Mouse (Mus musculus) limb, embryonic 11.5 days (tissue): ENCODE data around the gene Ldlr. TPM values are rescaled to one million over a fixed set of nuclear protein-coding genes. Genes with fewer than 3 reads are reported as not detected.
A peak's percentile ranks its signal among the peaks of the same experiment; 100 is the strongest.
"Not testable (repeated sequence)": the region's sequence is repeated elsewhere in the genome, so short reads cannot be mapped to it uniquely, and the experiment has no call there.

Source experiments
- ATAC-seq: fragments of 200-750 bp; cut with Nextera tagmentation; 2 replicates; pipeline ENCODE4 v1.8.0; 2017; ENCODE audit warnings: low read depth; ENCODE audit not compliant: insufficient number of reproducible peaks, low FRiP score, low TSS enrichment
- DNase-seq: peaks from one replicate; pipeline ENCODE4 v3.0.0-alpha.2; 2015; ENCODE audit warnings: low spot score
- H3K27ac ChIP-seq: fragments of 300-500 bp; sonication (generic); replicated peaks from 2 replicates; pipeline ENCODE4 v1.5.1; 2014; ENCODE audit warnings: low read depth, mild to moderate bottlenecking, low read length
- H3K27me3 ChIP-seq: fragments of 300-500 bp; sonication (generic); 2 replicates; pipeline ENCODE4 v1.6.1; 2014; ENCODE audit warnings: mild to moderate bottlenecking, low read length, mixed read lengths; ENCODE audit not compliant: control insufficient read depth, insufficient read depth
- H3K36me3 ChIP-seq: fragments of 300-500 bp; sonication (generic); 2 replicates; pipeline ENCODE4 v1.6.1; 2014; ENCODE audit warnings: mild to moderate bottlenecking, low read length, moderate library complexity, mixed read lengths; ENCODE audit not compliant: control insufficient read depth, insufficient read depth
- H3K4me1 ChIP-seq: fragments of 300-500 bp; sonication (generic); 2 replicates; pipeline ENCODE4 v1.6.1; 2014; ENCODE audit warnings: low read length, mixed read lengths; ENCODE audit not compliant: control insufficient read depth, insufficient read depth
- H3K4me2 ChIP-seq: fragments of 300-500 bp; sonication (generic); 2 replicates; pipeline ENCODE4 v1.6.1; 2014; ENCODE audit warnings: low read depth, mild to moderate bottlenecking, moderate library complexity; ENCODE audit not compliant: severe bottlenecking
- H3K4me3 ChIP-seq: fragments of 300-500 bp; sonication (generic); 2 replicates; pipeline ENCODE4 v1.5.1; 2014; ENCODE audit warnings: low read depth, low read length
- H3K9ac ChIP-seq: fragments of 300-500 bp; sonication (generic); 2 replicates; pipeline ENCODE4 v1.6.1; 2014; ENCODE audit warnings: mild to moderate bottlenecking, low read length
- H3K9me3 ChIP-seq: fragments of 300-500 bp; sonication (generic); 2 replicates; pipeline ENCODE4 v1.6.1; 2016; ENCODE audit warnings: low read length; ENCODE audit not compliant: control insufficient read depth
- WGBS: fragments of 180-500 bp; shearing (Covaris S2); extraction: QIAGEN DNeasy Blood & Tissue Kit; methylation state at CpG from one replicate; pipeline ENCODE4 v1.1.7; 2014; 5-methylcytosine and 5-hydroxymethylcytosine counted together
- polyA plus RNA-seq: library from polyadenylated mRNA; unstranded; fragments of >200 nt; fragmentation: Nextera tagmentation; extraction: Ambion mirVana; gene quantifications from 2 replicates; pipeline ENCODE4 v1.2.1, GENCODE M21; 2014

The Ldlr gene
- polyA plus RNA-seq, 1 experiment from 2014 or later = 15.2 TPM

DNA sequence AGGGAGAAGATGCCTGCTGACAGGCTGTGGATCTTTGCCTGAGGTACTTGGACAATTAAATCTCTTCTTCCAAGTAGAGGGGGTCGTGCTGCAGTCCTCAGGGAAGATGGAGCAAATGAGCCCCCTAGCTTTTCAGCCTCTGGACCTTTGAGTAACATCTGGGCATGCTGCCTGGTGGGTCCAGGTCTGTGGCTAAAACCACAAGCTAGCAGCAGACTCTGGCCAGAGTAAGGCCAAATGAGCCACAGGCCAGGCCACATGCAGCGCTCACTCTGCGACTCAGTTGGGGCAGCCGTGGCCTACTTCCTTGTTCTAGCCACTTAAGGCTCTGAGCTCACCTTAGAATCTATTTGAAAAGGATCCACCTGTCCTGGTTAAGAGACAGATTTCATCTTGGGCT, 30.8 kb upstream of the Ldlr start:
- ATAC-seq = no peak
- 93% methylated on average over 4 of the region's 4 CpGs for WGBS
- peaks cover 42% of the 10 kb centered on the region for H3K36me3 ChIP-seq
- DNase-seq = no peak
- H3K4me1 ChIP-seq = no peaks in the 10 kb centered on the region
- no peaks in the 10 kb centered on the region for H3K9me3 ChIP-seq
- no peak overlapping the region for H3K9ac ChIP-seq
- no peak overlapping the region for H3K27ac ChIP-seq
- H3K4me3 ChIP-seq = no peak overlapping the region
- H3K27me3 ChIP-seq = no peaks in the 10 kb centered on the region
- H3K4me2 ChIP-seq = no peak overlapping the region

DNA sequence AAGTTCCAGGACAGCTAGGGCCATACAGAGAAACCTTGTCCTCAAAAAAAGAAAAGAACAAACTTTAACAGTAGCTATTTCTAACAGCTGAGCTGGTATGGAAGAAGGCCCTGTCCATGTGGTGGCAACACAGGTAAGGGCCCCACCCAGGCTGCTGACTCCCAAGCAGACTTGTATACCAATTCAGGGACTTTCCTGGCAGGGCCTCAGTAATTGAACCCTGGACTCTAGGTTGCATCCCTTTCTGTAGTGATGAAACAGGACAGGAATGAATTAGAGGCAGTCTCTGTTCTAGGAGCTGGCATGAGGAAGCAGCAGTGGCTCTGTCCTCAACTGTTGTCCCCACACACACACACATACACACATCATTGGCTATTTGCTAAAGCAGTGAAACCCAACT, 29.2 kb upstream of the Ldlr start:
- ATAC-seq (no peak), DNase-seq (no peak)
- H3K9me3 ChIP-seq = no peaks in the 10 kb centered on the region
- peaks cover 42% of the 10 kb centered on the region for H3K36me3 ChIP-seq
- no peak overlapping the region for H3K4me3 ChIP-seq
- no peak overlapping the region for H3K4me2 ChIP-seq
- no peaks in the 10 kb centered on the region for H3K27me3 ChIP-seq
- H3K9ac ChIP-seq = no peak overlapping the region
- H3K27ac ChIP-seq = no peak overlapping the region
- H3K4me1 ChIP-seq = no peaks in the 10 kb centered on the region

DNA sequence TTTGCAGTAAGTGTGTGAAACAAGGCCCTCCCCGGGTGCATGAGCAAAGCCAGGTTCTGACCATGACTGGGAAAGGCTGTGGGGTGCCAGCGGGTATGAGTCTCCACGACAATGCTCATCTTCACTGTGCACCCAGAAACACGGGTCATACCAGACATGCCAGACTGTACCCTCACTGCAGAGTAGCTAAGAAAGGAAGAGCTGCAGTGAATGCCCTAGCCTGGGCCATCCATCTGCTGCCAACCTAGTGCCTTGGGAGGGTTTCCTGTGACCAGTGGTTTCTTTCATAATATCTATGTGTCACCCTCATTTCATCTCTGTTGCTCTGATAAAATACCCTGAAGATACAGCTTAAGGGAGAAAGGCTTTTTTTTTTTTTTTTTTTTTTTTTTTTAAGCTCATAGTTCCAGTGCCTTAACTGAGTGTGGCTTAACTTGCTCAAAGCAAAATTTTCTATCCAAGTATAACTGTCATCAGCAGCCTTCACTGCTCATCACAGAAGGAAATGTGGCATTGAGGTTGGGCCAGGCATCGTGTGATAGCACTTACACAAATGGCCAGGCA, 28.0 kb upstream of the Ldlr start:
- Histone ChIP-seq H3K4me2 (no peak overlapping the region), H3K27me3 (no peaks in the 10 kb centered on the region), H3K4me1 (no peaks in the 10 kb centered on the region), H3K4me3 (no peak overlapping the region), H3K27ac (no peak overlapping the region), H3K9ac (no peak overlapping the region), H3K9me3 (no peaks in the 10 kb centered on the region), H3K36me3 (peaks cover 46% of the 10 kb centered on the region)
- ATAC-seq (no peak), DNase-seq (no peak)
- 91% methylated on average over 5 of the region's 5 CpGs for WGBS

DNA sequence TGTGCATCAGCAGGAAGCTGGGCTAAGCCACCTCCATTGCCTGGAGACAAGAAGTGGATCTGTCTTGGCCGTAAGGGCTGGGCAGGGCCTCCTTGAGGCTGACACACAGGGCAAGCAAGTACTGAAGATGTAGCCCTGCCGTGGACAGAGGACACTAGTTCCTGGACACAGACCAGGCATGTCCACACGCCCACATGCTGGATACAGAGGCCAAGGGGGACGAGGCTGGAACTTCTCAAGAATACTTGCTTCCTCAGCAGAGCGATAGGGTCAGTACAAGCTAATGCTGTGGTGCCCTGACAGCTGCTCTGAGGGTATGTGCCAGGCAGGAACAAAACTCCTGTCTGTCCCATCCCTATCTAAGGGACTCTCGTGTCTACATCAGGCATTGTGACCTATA, 26.2 kb upstream of the Ldlr start:
- WGBS = 96% methylated on average over 6 of the region's 6 CpGs
- Histone ChIP-seq H3K4me3 (no peak overlapping the region), H3K9me3 (no peaks in the 10 kb centered on the region), H3K9ac (no peak overlapping the region), H3K27ac (no peak overlapping the region), H3K27me3 (no peaks in the 10 kb centered on the region), H3K36me3 (peaks cover 55% of the 10 kb centered on the region), H3K4me1 (no peaks in the 10 kb centered on the region), H3K4me2 (no peak overlapping the region)
- no peak for ATAC-seq
- DNase-seq = no peak

- WGBS = 93% methylated on average over 6 of the region's 6 CpGs
- not testable (repeated sequence) for H3K4me3 ChIP-seq, ATAC-seq, DNase-seq, H3K4me1 ChIP-seq, H3K27me3 ChIP-seq, H3K27ac ChIP-seq, H3K9ac ChIP-seq, H3K4me2 ChIP-seq, H3K9me3 ChIP-seq
- peaks cover 57% of the 10 kb centered on the region for H3K36me3 ChIP-seq
These were observed 24.0 kb upstream of the Ldlr start for GRCm38 (mm10) chr9:21699280-21699679.

- peaks cover 59% of the 10 kb centered on the region for H3K36me3 ChIP-seq
- H3K27ac ChIP-seq = no peak overlapping the region
- no peaks in the 10 kb centered on the region for H3K9me3 ChIP-seq
- no peak overlapping the region for H3K9ac ChIP-seq
- H3K4me1 ChIP-seq = no peaks in the 10 kb centered on the region
- ATAC-seq (no peak), DNase-seq (no peak)
- whole genome bisulfite sequencing = 95% methylated on average over 14 of the region's 14 CpGs
- H3K27me3 ChIP-seq = no peaks in the 10 kb centered on the region
- no peak overlapping the region for H3K4me2 ChIP-seq
- H3K4me3 ChIP-seq = no peak overlapping the region
These were observed 22.2 kb upstream of the Ldlr start for GRCm38 (mm10) chr9:21701091-21701490.

DNA sequence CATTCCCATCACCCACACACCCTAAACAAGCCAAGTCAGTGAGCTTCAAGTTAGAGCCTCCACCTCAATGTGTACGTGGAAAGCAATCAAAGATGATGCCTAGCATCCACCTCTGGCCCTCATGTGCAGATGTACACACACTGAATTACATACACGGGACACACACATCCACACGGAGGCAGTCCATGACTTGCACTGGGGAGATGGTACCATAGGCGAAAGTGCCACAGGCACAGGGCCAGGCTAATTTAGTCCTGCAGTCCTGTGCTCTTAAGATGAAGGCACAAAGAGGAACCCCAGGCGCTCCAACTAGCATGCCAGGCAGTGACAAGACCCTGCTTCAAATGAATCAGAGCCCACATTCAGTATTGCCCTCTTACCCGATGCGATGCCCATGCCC, 19.8 kb upstream of the Ldlr start:
- no peaks in the 10 kb centered on the region for H3K9me3 ChIP-seq
- ATAC-seq (no peak), DNase-seq (no peak)
- H3K27me3 ChIP-seq = no peaks in the 10 kb centered on the region
- no peaks in the 10 kb centered on the region for H3K4me1 ChIP-seq
- H3K27ac ChIP-seq = no peak overlapping the region
- H3K9ac ChIP-seq = no peak overlapping the region
- H3K36me3 ChIP-seq = peaks cover 52% of the 10 kb centered on the region
- no peak overlapping the region for H3K4me3 ChIP-seq
- no peak overlapping the region for H3K4me2 ChIP-seq
- WGBS = 96% methylated on average over 7 of the region's 7 CpGs

GRCm38 (mm10) chr9:21706085-21706484, 17.2 kb upstream of the Ldlr start:
- Histone ChIP-seq H3K4me1 (no peaks in the 10 kb centered on the region), H3K36me3 (peaks cover 33% of the 10 kb centered on the region), H3K4me3 (no peak overlapping the region), H3K27ac (no peak overlapping the region), H3K4me2 (no peak overlapping the region), H3K9ac (no peak overlapping the region), H3K9me3 (no peaks in the 10 kb centered on the region), H3K27me3 (no peaks in the 10 kb centered on the region)
- WGBS = 89% methylated on average over 4 of the region's 4 CpGs
- no peak for DNase-seq
- ATAC-seq = no peak

DNA sequence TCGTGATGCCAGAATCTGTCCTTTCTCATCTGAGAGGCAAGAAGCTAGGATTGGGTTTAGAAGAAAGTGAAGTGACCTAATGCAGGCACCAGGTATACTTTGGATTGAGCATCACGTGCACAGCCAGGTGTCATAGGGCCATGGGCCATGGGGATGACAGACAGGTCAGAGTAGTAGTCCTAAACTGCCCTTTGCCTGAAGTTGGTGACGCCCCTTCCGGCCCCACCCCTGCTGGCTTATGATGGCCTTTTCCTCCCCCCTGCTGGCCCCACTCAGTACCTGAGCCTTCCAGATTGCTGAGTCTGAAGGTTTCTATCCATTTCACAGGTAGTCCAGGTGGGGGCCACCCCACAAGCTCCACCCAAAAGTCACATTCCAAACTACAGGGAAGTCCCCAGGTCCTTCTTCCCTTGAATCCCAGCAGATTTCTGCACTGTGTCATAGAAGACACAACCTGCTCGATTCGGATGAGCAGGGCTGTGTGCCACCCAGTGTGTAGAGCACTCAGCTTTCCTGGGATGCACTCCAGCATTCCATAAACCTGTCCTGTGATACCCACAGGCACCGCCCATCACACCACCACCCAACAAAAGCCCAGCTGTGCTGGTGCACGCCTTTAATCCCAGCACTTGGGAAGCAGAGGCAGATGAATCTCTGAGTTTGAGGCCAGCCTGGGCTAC, 16.6 kb upstream of the Ldlr start:
- 0 out of 2 replicates have a peak, but pooled peaks have one; percentile 20 for ATAC-seq
- H3K36me3 ChIP-seq = peaks cover 28% of the 10 kb centered on the region

More for the DNA sequence above, 16.6 kb upstream of the Ldlr start:
- H3K9me3 ChIP-seq = no peaks in the 10 kb centered on the region
- H3K4me1 ChIP-seq = no peaks in the 10 kb centered on the region
- no peak overlapping the region for H3K4me2 ChIP-seq
- DNase-seq = no peak
- H3K4me3 ChIP-seq = no peak overlapping the region
- no peak overlapping the region for H3K27ac ChIP-seq
- no peaks in the 10 kb centered on the region for H3K27me3 ChIP-seq
- H3K9ac ChIP-seq = no peak overlapping the region
- 88% methylated on average over 8 of the region's 8 CpGs for WGBS
